Mouse (Mus musculus) heart, postnatal 10 days (tissue): ENCODE results near the gene Erc2. TPM values are rescaled to one million over a fixed set of nuclear protein-coding genes. Genes with fewer than 3 reads are reported as not detected.

Experiments used
- DNase-seq, 2 experiments: peaks; one replicate each; pipeline ENCODE4 v3.0.0; 2021
- intact Hi-C: fragments of 180-260 bp; cut with DNase I; formaldehyde crosslinking; loops from one replicate; pipeline ENCODE4 v1.15.1; 2025
- total RNA-seq, 2 experiments: library from RNA; stranded (reverse); gene quantifications; 2 replicates each; pipeline ENCODE4 v1.2.3; 2021

The Erc2 gene
- total RNA-seq, 2 experiments from 2014 or later = 2.5 to 2.9 TPM

DNA sequence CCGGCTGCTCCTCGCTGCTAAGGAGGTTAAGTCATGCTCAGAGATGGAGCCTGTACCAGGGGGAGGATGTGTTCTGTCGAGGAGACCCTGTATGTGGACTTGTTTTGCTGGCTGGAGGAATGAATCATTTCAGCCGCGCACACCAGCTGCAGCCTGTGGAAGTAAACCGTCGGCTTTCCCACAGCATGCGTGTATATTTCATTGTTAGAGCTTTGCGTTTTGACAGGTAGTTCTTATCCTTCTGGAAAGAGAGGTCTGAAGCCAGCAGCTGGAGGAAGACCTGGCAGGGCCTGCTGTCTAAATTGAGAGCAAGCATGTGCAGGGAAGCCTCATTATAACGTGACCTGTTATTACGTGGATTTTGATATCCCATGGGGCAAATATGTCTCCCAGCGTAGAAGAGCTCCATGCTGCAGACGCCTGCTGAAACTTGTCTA, 788.6 kb downstream of the Erc2 start:
- intact Hi-C loops = no loop called here
- DNase-seq = peak; percentile 8 to 18

DNA sequence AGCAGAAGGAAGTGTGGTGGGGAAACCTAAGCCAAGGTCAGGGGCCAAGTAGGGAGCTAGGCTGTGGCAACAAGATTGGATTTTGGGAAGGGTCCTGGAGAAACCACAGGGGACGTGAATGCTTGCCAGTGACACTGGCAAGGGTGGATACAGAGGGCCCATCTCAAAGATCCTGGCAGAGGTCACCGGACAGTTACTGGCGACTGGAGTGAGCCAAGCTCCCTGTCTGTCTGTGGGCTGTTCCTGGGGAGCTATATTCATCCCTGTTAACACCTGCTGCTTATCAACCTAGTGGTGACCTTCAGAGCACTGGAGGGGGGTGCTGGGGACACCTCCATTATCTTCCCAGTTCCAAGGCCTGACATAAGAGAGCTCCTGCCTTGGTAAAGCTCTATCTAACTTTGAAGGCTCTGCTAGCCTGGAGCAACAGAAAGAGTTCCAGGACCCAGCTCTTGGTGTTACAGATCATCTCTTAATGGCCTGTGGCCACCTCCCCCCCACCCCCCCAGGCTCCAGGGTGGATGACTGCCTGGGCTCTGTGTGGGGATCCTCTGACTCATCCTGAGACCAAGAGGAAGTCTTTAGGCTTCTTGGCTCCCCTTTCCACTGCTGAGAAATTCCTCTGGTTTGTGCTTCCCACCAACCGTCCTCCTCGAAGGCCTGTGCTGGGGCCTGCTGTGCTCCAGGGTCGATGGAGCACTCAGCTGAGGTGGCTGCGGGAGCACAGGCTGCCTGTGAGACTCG, 790.2 kb downstream of the Erc2 start:
- DNase-seq = peak; percentile 10 to 21

GRCm38 (mm10) chr14:28413516-28413915, 791.3 kb downstream of the Erc2 start:
- intact Hi-C loops = no loop called here
- no peak for DNase-seq

More for the DNA sequence above, 790.2 kb downstream of the Erc2 start:
- intact Hi-C loops = no loop called here

DNA sequence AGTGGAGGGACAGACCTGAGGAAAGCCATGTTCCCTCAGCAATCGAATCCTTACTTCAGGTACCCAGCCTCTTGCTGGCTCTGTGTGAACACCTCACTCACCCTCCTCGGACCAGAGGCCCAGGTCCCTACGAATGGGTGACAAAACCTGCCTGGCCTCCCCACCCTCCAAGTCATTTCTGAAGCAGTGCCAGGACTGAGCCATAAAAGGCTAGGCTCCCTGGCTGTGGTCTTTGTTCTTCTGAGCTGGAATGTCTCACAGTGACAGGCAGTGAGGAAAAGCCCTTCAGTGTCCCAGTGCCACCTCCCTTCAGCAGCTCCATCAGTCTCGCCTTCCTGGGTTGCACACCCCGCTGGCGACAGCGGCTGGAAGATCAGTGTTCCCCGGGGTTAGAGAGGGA, 794.8 kb downstream of the Erc2 start:
- peak; percentile 62 to 68 for DNase-seq
- intact Hi-C loops = loop anchor here (5.0 kb wide), 1 partner anchor 90 kb away; no protein-coding TSS in a partner anchor

- DNase-seq = no peak
- intact Hi-C loops = loop anchor here (5.0 kb wide), 1 partner anchor 89 kb away; no protein-coding TSS in a partner anchor
Measured at GRCm38 (mm10) chr14:28418497-28418896, 796.3 kb downstream of the Erc2 start.

- no peak for DNase-seq
- intact Hi-C loops = loop anchor here (5.0 kb wide), 1 partner anchor 88 kb away; no protein-coding TSS in a partner anchor
Measured at GRCm38 (mm10) chr14:28419188-28419587, 797.0 kb downstream of the Erc2 start.

- intact Hi-C loops = no loop called here
- no peak for DNase-seq
Measured at GRCm38 (mm10) chr14:28420596-28420995, 798.4 kb downstream of the Erc2 start.

DNA sequence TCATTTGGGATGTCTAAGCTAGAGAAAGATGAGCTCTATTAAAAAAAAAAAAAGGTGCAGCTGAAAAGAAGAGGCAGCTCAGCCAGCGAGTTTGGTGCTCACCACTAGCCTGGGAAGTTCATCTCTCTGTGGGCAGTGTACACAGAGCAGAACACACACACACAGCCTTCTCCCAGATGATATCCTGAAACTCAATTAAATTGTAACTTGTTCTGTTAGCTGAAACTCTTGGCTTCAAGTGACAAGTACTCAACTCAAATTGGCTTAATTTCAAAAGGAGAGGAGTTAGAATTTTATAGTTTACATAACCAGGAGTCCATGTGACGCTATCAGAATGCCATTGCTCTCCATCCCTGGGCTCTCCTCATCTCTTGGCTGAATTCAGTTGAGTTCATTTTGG, 804.4 kb downstream of the Erc2 start:
- DNase-seq = no peak
- intact Hi-C loops = no loop called here

DNA sequence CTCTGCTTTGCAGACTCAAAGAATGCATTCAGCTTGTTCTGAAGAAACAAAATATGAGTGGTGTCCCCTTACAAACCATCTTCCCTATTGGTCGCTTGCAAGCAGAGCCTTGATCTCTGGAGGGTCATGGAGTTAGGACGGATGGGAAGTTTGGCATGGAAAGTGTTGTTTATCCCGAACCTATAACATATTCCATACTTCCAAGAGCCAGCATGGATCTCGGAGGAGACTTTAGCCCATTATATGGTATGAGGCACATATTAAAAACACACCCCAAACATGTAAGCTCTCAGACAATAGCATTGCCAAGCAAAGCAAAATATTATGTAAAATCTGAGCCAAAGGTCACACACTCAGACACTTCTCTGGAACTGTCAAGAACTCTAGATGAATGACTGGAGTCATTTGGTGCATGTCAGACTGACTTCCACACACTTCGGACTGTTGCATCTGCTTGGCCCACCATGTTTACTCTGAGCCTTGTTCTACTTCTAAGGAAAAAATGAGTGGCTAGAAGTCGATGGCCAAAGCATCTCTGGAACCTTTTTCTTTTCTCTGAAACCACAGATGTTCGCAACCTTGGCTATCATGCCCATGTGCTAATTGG, 809.6 kb downstream of the Erc2 start:
- intact Hi-C loops = no loop called here
- DNase-seq = no peak

DNA sequence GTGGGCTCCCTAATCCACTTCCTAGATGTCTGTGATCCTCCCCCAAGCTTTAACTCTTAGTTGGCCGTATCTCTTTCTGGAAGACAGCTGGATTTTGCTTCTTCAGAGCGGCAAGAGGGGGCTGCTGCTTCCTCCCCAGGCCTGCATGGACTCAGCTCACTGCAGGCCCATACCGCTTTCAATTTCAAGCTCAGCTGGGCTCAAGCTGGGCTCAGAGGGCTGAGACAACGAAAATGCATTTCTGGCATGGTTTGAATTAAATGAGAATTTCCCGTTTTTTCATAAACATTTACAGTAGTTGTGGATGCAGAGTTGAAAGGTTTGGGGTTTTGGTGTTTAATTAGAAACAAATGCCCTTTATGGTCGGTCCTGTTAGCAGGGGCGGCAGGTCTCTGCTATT, 812.8 kb downstream of the Erc2 start:
- intact Hi-C loops = no loop called here
- DNase-seq = no peak

DNA sequence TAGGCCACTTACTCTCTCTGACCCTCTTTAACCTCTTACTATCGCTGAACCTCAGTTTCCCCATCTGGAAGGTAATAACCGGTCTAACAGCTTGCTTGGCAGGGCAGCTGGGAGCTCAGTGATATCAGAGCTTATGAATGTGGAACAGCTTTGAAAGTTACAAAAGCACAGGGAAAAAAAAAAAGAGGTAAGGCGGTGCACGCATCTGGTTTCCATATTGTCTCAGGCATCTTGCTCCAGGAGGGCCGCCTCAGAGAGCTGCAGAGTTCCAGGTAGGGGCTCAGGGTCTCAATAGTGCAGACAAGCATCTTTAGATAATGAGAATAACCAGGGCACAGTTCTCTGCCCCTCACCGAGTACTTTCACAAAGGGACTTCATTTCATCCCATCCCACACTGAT, 816.9 kb downstream of the Erc2 start:
- intact Hi-C loops = no loop called here
- DNase-seq = no peak

GRCm38 (mm10) chr14:28441240-28441967, 819.2 kb downstream of the Erc2 start:
- DNase-seq = no peak
- intact Hi-C loops = no loop called here

DNA sequence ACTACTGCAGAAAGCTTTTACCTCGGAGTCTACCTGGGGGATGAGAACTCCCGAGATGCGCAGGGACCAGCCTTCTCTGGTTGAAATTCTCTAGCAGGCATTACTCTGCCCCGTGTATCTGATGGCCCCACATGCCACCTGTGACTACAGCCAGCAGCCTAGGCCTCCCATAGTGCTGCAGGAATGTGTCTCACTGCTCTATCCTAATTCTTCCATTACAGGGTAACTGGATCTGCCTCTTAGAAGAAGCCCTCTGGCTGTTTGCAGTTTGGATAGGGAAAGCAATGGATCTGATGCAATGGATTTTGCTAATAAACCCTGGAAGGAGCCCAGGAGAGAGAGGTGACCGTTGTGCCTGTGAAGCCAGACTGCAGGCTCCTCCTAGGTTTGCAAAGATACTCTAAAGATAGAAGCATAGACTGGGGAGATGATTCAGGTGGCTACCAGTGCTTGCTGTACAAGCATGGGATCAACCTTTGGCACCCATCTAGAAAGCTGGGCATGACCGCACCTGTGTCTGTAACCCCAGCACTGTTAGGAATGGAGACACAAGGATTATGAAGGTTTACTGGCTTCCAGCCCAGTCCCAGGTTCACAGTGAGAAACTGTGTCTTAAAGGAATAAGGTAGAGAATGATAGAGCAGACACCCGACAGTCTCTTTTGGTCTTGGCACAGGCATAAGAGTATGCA, 821.2 kb downstream of the Erc2 start:
- intact Hi-C loops = no loop called here
- no peak for DNase-seq

GRCm38 (mm10) chr14:28445737-28446136, 823.5 kb downstream of the Erc2 start:
- DNase-seq = no peak
- intact Hi-C loops = no loop called here

GRCm38 (mm10) chr14:28451771-28452170, 829.5 kb downstream of the Erc2 start:
- intact Hi-C loops = no loop called here
- no peak for DNase-seq

DNA sequence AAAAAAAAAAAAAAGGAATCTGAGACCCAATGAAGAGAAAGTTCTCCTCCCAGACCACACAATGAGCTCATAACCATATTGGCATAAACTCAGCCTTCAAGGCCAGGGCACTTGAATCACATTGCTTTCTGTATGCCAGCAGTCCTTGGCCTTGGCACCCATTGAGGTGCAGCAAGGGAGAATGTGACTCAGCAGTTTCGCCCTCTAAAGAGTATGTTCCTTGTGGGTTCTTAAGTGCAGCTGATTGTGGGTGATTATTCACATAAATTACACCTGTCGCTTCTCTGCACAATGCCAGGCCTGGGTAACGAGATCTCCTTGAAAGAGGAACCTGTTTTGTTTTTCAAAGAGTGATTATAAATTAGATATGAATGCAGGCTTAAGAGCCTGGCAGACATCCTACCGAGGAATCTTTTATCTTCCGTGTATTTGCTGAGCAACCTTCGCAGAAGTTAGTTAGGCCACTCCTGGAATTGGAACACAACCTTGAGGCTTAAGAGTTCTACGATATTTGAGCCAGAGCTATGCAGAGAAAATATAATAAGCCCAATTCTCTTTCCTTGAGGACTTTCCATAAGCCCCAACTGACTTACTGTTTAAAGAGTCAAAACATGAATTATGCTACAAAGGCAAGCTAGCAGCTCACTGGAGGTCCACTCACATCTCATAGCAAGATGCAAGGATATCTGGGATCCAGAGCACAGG, 834.3 kb downstream of the Erc2 start:
- DNase-seq = peak; percentile 50 to 68
- intact Hi-C loops = no loop called here

DNA sequence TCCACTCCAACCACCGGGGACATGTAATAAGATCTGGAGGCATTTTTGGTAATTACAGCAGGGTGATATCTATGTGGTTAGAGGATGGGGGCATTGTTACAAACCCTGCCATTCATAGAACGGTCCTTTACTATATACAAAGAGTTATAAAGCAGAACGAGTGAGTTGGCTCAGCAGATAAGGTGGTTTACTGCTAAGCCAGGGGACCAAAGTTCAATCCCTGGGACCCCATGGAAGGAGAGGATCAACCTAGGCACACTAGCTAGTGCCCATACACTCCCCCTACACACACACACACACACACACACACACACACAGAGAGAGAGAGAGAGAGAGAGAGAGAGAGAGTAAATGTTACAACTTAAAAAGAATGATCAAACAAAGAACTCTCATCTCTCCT, 835.2 kb downstream of the Erc2 start:
- intact Hi-C loops = no loop called here
- no peak for DNase-seq

GRCm38 (mm10) chr14:28467956-28468355, 845.7 kb downstream of the Erc2 start:
- intact Hi-C loops = no loop called here
- no peak for DNase-seq

DNA sequence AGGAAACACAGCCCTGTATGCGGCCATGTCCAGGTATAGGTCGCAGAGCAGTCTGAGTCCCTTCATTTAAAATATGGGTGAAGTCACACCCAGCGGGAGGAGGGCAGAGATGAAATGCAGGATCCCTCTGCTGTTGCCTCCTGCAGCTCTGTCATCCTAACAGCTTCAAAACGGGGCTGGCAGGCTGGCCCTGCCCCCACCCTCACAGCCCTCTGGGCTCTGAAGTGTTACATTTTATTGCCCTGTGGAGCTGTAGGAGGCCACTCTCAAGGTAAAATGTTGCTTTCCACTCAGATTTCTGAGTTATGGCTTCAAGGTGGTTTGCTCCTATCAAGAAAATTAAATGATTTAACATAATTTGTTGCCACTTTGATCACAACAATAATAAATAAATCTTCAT, 847.5 kb downstream of the Erc2 start:
- intact Hi-C loops = no loop called here
- no peak for DNase-seq

GRCm38 (mm10) chr14:28470212-28470611, 848.0 kb downstream of the Erc2 start:
- DNase-seq = no peak
- intact Hi-C loops = no loop called here
